Mouse (Mus musculus): ENCODE results near the gene Prr15.

GRCm38 (mm10) chr6:54299417-54299816 lies 26.2 kb upstream of the Prr15 start:
- TF ChIP-seq CTCF (IDR thresholded peaks at IDR 0.05; ENCODE audit: low read depth, low read length) (no peak), POLR2A (IDR thresholded peaks at IDR 0.05; ENCODE audit: insufficient read depth, low read length) (no peak)
